Mouse (Mus musculus) adrenal gland, postnatal 14 days (tissue): Measurements from ENCODE around the gene Rad21l. TPM values are rescaled to one million over a fixed set of nuclear protein-coding genes. Genes with fewer than 3 reads are reported as not detected.

Experiments
- DNase-seq: peaks from one replicate; pipeline ENCODE4 v3.0.0; 2021; ENCODE audit warnings: mixed read lengths
- long read RNA-seq, 2 experiments: library from polyadenylated mRNA; stranded (forward); transcript quantifications; one replicate each; pipeline ENCODE4 v2.0.0; 2021
- total RNA-seq: library from RNA; stranded (reverse); gene quantifications from 2 replicates; pipeline ENCODE4 v1.2.3, GENCODE M21; 2021

Gene Rad21l
- total RNA-seq, result not detected in 2 replicates
- long read RNA-seq, experiment 1, result 0 reads
- long read RNA-seq, experiment 2, result 0 reads

GRCm38 (mm10) chr2:151668433-151668832, at the start of gene Rad21l:
Gene Rad21l, minus strand, starts transcription at chr2:151668533.
- DNase-seq, result no peak

- no peak for DNase-seq
These were observed 48.2 kb upstream of the Rad21l start for GRCm38 (mm10) chr2:151716318-151717055.

- DNase-seq, result no peak
These were observed 47.2 kb upstream of the Rad21l start for GRCm38 (mm10) chr2:151715526-151715925.

- DNase-seq, result peak; percentile 61
These were observed 44.3 kb upstream of the Rad21l start for GRCm38 (mm10) chr2:151712647-151713046.

GRCm38 (mm10) chr2:151702851-151703190, 34.5 kb upstream of the Rad21l start:
- peak; percentile 54 for DNase-seq

GRCm38 (mm10) chr2:151702146-151702850, 34.0 kb upstream of the Rad21l start:
- peak; percentile 61 for DNase-seq

GRCm38 (mm10) chr2:151701231-151702145, 33.2 kb upstream of the Rad21l start, which contains the start of gene Tmem74b:
Gene Tmem74b, plus strand, starts transcription at chr2:151702008.
- no peak for DNase-seq

- DNase-seq, result no peak
These were observed 14.6 kb upstream of the Rad21l start for GRCm38 (mm10) chr2:151682976-151683375.

- DNase-seq, result peak; percentile 43
These were observed 14.0 kb upstream of the Rad21l start for GRCm38 (mm10) chr2:151682357-151682756.

GRCm38 (mm10) chr2:151676234-151676633, 7.9 kb upstream of the Rad21l start:
- no peak for DNase-seq

- no peak for DNase-seq
These were observed 2.6 kb upstream of the Rad21l start for GRCm38 (mm10) chr2:151670968-151671329.

- no peak for DNase-seq
These were observed 2.0 kb upstream of the Rad21l start for GRCm38 (mm10) chr2:151670026-151670967.

- no peak for DNase-seq
These were observed 16.3 kb downstream of the Rad21l start for GRCm38 (mm10) chr2:151652053-151652452.

GRCm38 (mm10) chr2:151636015-151636402, 32.3 kb downstream of the Rad21l start:
- no peak for DNase-seq

GRCm38 (mm10) chr2:151635362-151636014, 32.8 kb downstream of the Rad21l start:
- no peak for DNase-seq

- no peak for DNase-seq
These were observed 33.4 kb downstream of the Rad21l start for GRCm38 (mm10) chr2:151634903-151635302.

GRCm38 (mm10) chr2:151632982-151633381, 35.4 kb downstream of the Rad21l start:
- no peak for DNase-seq

GRCm38 (mm10) chr2:151632159-151632814, 36.0 kb downstream of the Rad21l start, which contains the start of gene Snph:
Gene Snph, minus strand, starts transcription at chr2:151632593.
- peak; percentile 77 for DNase-seq

- no peak for DNase-seq
These were observed 36.8 kb downstream of the Rad21l start for GRCm38 (mm10) chr2:151631406-151632158.
